Mouse (Mus musculus): ENCODE measurements at regions not wholly inside any gene's neighbourhood (a gene's known extent, or its start where the extent isn't known, plus 50 kb on each side); places are given as distances from the start of the nearest gene placed in this dataset.

GRCm38 (mm10) chr2:128438897-128439296 is 152.1 kb upstream of the Spdye4c start:
- DNase-seq: no peak

- DNase-seq: no peak
These were observed 146.4 kb upstream of the Spdye4c start for GRCm38 (mm10) chr2:128444599-128445011.

- no peak for DNase-seq
These were observed 145.6 kb upstream of the Spdye4c start for GRCm38 (mm10) chr2:128445443-128445842.

GRCm38 (mm10) chr2:128449294-128449693 is 141.7 kb upstream of the Spdye4c start:
- DNase-seq: no peak

GRCm38 (mm10) chr2:128450045-128450444 is 141.0 kb upstream of the Spdye4c start:
- DNase-seq: no peak

- DNase-seq: no peak
These were observed 139.3 kb upstream of the Spdye4c start for GRCm38 (mm10) chr2:128451554-128452239.

- no peak for DNase-seq
These were observed 138.4 kb upstream of the Spdye4c start for GRCm38 (mm10) chr2:128452582-128452981.

- no peak for DNase-seq
These were observed 136.5 kb upstream of the Spdye4c start for GRCm38 (mm10) chr2:128454509-128454908.

GRCm38 (mm10) chr2:128457591-128458209 is 133.3 kb upstream of the Spdye4c start:
- DNase-seq: no peak

GRCm38 (mm10) chr2:128465214-128465984 is 125.6 kb upstream of the Spdye4c start:
- no peak for DNase-seq

GRCm38 (mm10) chr2:128467490-128468245 is 123.3 kb upstream of the Spdye4c start:
- DNase-seq: peak; percentile 95

GRCm38 (mm10) chr2:128468323-128468722 is 122.7 kb upstream of the Spdye4c start:
- peak; percentile 91 for DNase-seq

GRCm38 (mm10) chr2:128470351-128470750 is 120.7 kb upstream of the Spdye4c start:
- DNase-seq: peak; percentile 99

GRCm38 (mm10) chr2:128473241-128473954 is 117.6 kb upstream of the Spdye4c start:
- peak; percentile 97 for DNase-seq

- DNase-seq: no peak
These were observed 117.0 kb upstream of the Spdye4c start for GRCm38 (mm10) chr2:128473997-128474396.

GRCm38 (mm10) chr2:128477242-128477641 is 113.8 kb upstream of the Spdye4c start:
- no peak for DNase-seq

GRCm38 (mm10) chr2:128491217-128491877 is 99.7 kb upstream of the Spdye4c start:
- DNase-seq: no peak

- DNase-seq: no peak
These were observed 97.1 kb upstream of the Spdye4c start for GRCm38 (mm10) chr2:128493871-128494270.

- no peak for DNase-seq
These were observed 93.1 kb upstream of the Spdye4c start for GRCm38 (mm10) chr2:128497891-128498290.

- DNase-seq: no peak
These were observed 92.4 kb upstream of the Spdye4c start for GRCm38 (mm10) chr2:128498611-128499010.

- DNase-seq: no peak
These were observed 91.3 kb upstream of the Spdye4c start for GRCm38 (mm10) chr2:128499575-128500184.
